Mouse (Mus musculus) MEL (cell line): ENCODE data around the gene Rspry1. TPM values are rescaled to one million over a fixed set of nuclear protein-coding genes. Genes with fewer than 3 reads are reported as not detected.

Experiments
- DNase-seq: peaks from one replicate; pipeline ENCODE4 v3.0.0; 2011; ENCODE audit warnings: low read depth, low spot score
- H3K27ac ChIP-seq: 2 replicates; pipeline ENCODE4 v1.5.1; 2012; ENCODE audit warnings: low read depth, mild to moderate bottlenecking, control low read depth, low read length, moderate library complexity; ENCODE audit not compliant: control insufficient read depth
- H3K27me3 ChIP-seq, 2 experiments: fragments of 150-350 bp in 1 of 2; sonication (generic) in 1 of 2; 2 replicates each; pipeline ENCODE4 v1.6.1; 2012; ENCODE audit warnings: low read length in 2 of 2, mild to moderate bottlenecking in 2 of 2, improper control_type of control experiment in 1 of 2, moderate library complexity in 1 of 2; ENCODE audit not compliant: insufficient read depth in 2 of 2, control insufficient read depth in 1 of 2
- H3K36me3 ChIP-seq, 2 experiments: 2 replicates each; pipeline ENCODE4 v1.6.1; 2012 to 2014; ENCODE audit warnings: low read length in 2 of 2, improper control_type of control experiment in 1 of 2, inconsistent platforms in 1 of 2, mild to moderate bottlenecking in 1 of 2; ENCODE audit not compliant: insufficient read depth in 2 of 2, control insufficient read depth in 1 of 2
- H3K4me1 ChIP-seq, 2 experiments: fragments of 150-350 bp in 1 of 2; sonication (generic) in 1 of 2; 2 replicates each; pipeline ENCODE4 v1.6.1; 2012; ENCODE audit warnings: low read length in 2 of 2, improper control_type of control experiment in 1 of 2, mild to moderate bottlenecking in 1 of 2; ENCODE audit not compliant: insufficient read depth in 2 of 2, control insufficient read depth in 1 of 2
- H3K4me3 ChIP-seq, 2 experiments: fragments of 150-350 bp in 1 of 2; sonication (generic) in 1 of 2; 2 replicates each; pipeline ENCODE4 v1.5.1; 2012; ENCODE audit warnings: low read depth in 2 of 2, low read length in 2 of 2, mild to moderate bottlenecking in 2 of 2, moderate library complexity in 2 of 2, control low read depth in 1 of 2, improper control_type of control experiment in 1 of 2; ENCODE audit not compliant: control insufficient read depth in 1 of 2, insufficient read depth in 1 of 2
- H3K79me2 ChIP-seq: 2 replicates; pipeline ENCODE4 v1.6.1; 2012; ENCODE audit warnings: mild to moderate bottlenecking, low read length, moderate library complexity; ENCODE audit not compliant: control insufficient read depth, poor library complexity, insufficient read depth
- H3K9ac ChIP-seq: 2 replicates; pipeline ENCODE4 v1.6.1; 2012; ENCODE audit warnings: low read depth, mild to moderate bottlenecking, control low read depth, low read length, moderate library complexity; ENCODE audit not compliant: control insufficient read depth, poor library complexity, severe bottlenecking
- H3K9me3 ChIP-seq: fragments of 150-350 bp; sonication (generic); replicated peaks from 2 replicates; pipeline ENCODE4 v1.6.1; 2012; ENCODE audit warnings: mild to moderate bottlenecking, low read length, improper control_type of control experiment, moderate library complexity; ENCODE audit not compliant: insufficient read depth
- BHLHE40 ChIP-seq: IDR thresholded peaks from 2 replicates; pipeline ENCODE4 v1.6.1; 2012; ENCODE audit warnings: low read depth, mild to moderate bottlenecking, inconsistent platforms, low read length, improper control_type of control experiment, borderline replicate concordance
- CHD1 ChIP-seq: IDR thresholded peaks from 2 replicates; pipeline ENCODE4 v1.6.1; 2012; ENCODE audit warnings: low read depth, mild to moderate bottlenecking, inconsistent platforms, low read length, improper control_type of control experiment
- CHD2 ChIP-seq: IDR thresholded peaks from 2 replicates; pipeline ENCODE4 v1.6.1; 2011; ENCODE audit warnings: low read length, improper control_type of control experiment
- CTCF ChIP-seq, 3 experiments: IDR thresholded peaks in 2 of 3; conservative IDR thresholded peaks in 1 of 3; 2 replicates each; pipeline ENCODE4 v1.5.1; 2011 to 2012; ENCODE audit warnings: low read length in 3 of 3, low read depth in 2 of 3, mild to moderate bottlenecking in 2 of 3, improper control_type of control experiment in 1 of 3, inconsistent platforms in 1 of 3, mixed read lengths in 1 of 3, moderate library complexity in 1 of 3; ENCODE audit not compliant: control insufficient read depth in 1 of 3, insufficient read depth in 1 of 3, poor library complexity in 1 of 3, severe bottlenecking in 1 of 3
- ELF1 ChIP-seq: IDR thresholded peaks from 2 replicates; pipeline ENCODE4 v1.6.1; 2014; ENCODE audit warnings: low read depth, mild to moderate bottlenecking, inconsistent platforms, low read length, improper control_type of control experiment, moderate library complexity
- ETS1 ChIP-seq: IDR thresholded peaks from 2 replicates; pipeline ENCODE4 v1.6.1; 2012; ENCODE audit warnings: low read depth, mild to moderate bottlenecking, inconsistent platforms, low read length, improper control_type of control experiment, moderate library complexity
- GABPA ChIP-seq: IDR thresholded peaks from 2 replicates; pipeline ENCODE4 v1.6.1; 2012; ENCODE audit warnings: low read depth, mild to moderate bottlenecking, inconsistent platforms, low read length, improper control_type of control experiment, moderate library complexity
- KAT2A ChIP-seq: conservative IDR thresholded peaks from 2 replicates; pipeline ENCODE4 v1.6.1; 2012; ENCODE audit warnings: low read depth, low read length, improper control_type of control experiment, inconsistent platforms
- MAZ ChIP-seq: IDR thresholded peaks from 2 replicates; pipeline ENCODE4 v1.6.1; 2012; ENCODE audit warnings: low read depth, mild to moderate bottlenecking, inconsistent platforms, low read length, improper control_type of control experiment
- MEF2A ChIP-seq: IDR thresholded peaks from 2 replicates; pipeline ENCODE4 v1.6.1; 2014; ENCODE audit warnings: low read depth, mild to moderate bottlenecking, inconsistent platforms, low read length, improper control_type of control experiment; ENCODE audit not compliant: poor library complexity, insufficient replicate concordance, severe bottlenecking; ENCODE audit errors: extremely low read depth
- MYB ChIP-seq: IDR thresholded peaks from 2 replicates; pipeline ENCODE4 v1.6.1; 2011; ENCODE audit warnings: mild to moderate bottlenecking, low read depth, low read length, improper control_type of control experiment
- MYC ChIP-seq: IDR thresholded peaks from 2 replicates; pipeline ENCODE4 v1.6.1; 2011; ENCODE audit warnings: low read depth, mild to moderate bottlenecking, low read length, improper control_type of control experiment, moderate library complexity
- NRF1 ChIP-seq: IDR thresholded peaks from 2 replicates; pipeline ENCODE4 v1.6.1; 2014; ENCODE audit warnings: low read depth, mild to moderate bottlenecking, inconsistent platforms, low read length, improper control_type of control experiment, moderate library complexity; ENCODE audit not compliant: poor library complexity, insufficient read depth, severe bottlenecking
- POLR2AphosphoS2 ChIP-seq: IDR thresholded peaks from 2 replicates; pipeline ENCODE4 v1.6.1; 2011; ENCODE audit warnings: low read length, improper control_type of control experiment
- POLR2AphosphoS5 ChIP-seq: IDR thresholded peaks from 2 replicates; pipeline ENCODE4 v1.6.1; 2012; ENCODE audit warnings: low read depth, borderline replicate concordance, mild to moderate bottlenecking, inconsistent platforms, low read length, moderate library complexity, mixed read lengths
- RCOR1 ChIP-seq: IDR thresholded peaks from 2 replicates; pipeline ENCODE4 v1.6.1; 2012; ENCODE audit warnings: low read depth, mild to moderate bottlenecking, inconsistent platforms, low read length, improper control_type of control experiment
- SIN3A ChIP-seq: IDR thresholded peaks from 2 replicates; pipeline ENCODE4 v1.6.1; 2012; ENCODE audit warnings: low read length, improper control_type of control experiment, inconsistent platforms
- TAL1 ChIP-seq: IDR thresholded peaks from 2 replicates; pipeline ENCODE4 v1.6.1; 2012; ENCODE audit warnings: mild to moderate bottlenecking, inconsistent platforms, low read length, moderate library complexity, mixed read lengths
- TBP ChIP-seq: IDR thresholded peaks from 2 replicates; pipeline ENCODE4 v1.8.0; 2011; ENCODE audit warnings: low read depth, low read length, improper control_type of control experiment
- USF2 ChIP-seq, 2 experiments: IDR thresholded peaks; 2 replicates each; pipeline ENCODE4 v1.6.1; 2011 to 2012; ENCODE audit warnings: improper control_type of control experiment in 2 of 2, low read length in 2 of 2, borderline replicate concordance in 1 of 2, inconsistent platforms in 1 of 2, low read depth in 1 of 2, mild to moderate bottlenecking in 1 of 2; ENCODE audit not compliant: insufficient read depth in 1 of 2
- ZC3H11A ChIP-seq: IDR thresholded peaks from 2 replicates; pipeline ENCODE4 v1.6.1; 2012; ENCODE audit warnings: low read depth, mild to moderate bottlenecking, inconsistent platforms, low read length, improper control_type of control experiment
- ZKSCAN1 ChIP-seq: IDR thresholded peaks from 2 replicates; pipeline ENCODE4 v1.6.1; 2012; ENCODE audit warnings: low read depth, mild to moderate bottlenecking, inconsistent platforms, low read length, improper control_type of control experiment, moderate library complexity
- ZNF384 ChIP-seq: IDR thresholded peaks from 2 replicates; pipeline ENCODE4 v1.6.1; 2012; ENCODE audit warnings: low read depth, mild to moderate bottlenecking, inconsistent platforms, low read length, improper control_type of control experiment
- polyA plus RNA-seq, 2 experiments: library from polyadenylated mRNA; stranded (reverse) in 1 of 2; unstranded in 1 of 2; fragments of >175 nt in 1 of 2; fragments of >200 nt in 1 of 2; gene quantifications; 2 replicates each; pipeline versions ENCODE4 v1.2.1 to v1.2.4; 2012; ENCODE audit warnings: low replicate concordance in 2 of 2, low read depth in 1 of 2; ENCODE audit not compliant: insufficient read length in 2 of 2, insufficient read depth in 1 of 2, missing spikeins in 1 of 2
- total RNA-seq: library from RNA; depleted of rRNA; stranded (reverse); fragments of 300-350 nt; gene quantifications from 2 replicates; pipeline ENCODE4 v1.2.3, GENCODE M21; 2012

The Rspry1 gene
- total and polyA plus RNA-seq, 3 experiments = 24.5 to 32.2 TPM; not detected in 1

DNA sequence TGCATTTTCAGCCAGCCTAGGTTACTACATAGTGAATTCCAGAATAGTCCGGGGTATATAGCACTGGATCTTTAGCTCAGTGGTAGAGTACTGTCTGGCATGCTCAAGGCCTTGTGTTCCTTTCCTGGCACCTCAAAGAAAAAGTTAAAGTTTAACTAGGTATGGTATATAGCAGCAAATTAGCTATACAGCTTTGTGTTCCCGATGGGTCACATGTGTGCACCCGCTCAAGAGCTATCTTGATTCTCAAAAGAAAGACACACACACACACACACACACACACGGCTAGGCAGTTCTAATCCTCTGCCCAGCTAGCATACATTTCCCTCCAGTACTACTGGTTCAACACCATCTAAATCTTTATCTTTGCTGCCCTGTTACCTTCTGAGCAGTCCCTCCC lies 58.7 kb downstream of the Rspry1 start:
- H3K9ac ChIP-seq = no peak overlapping the region
- no peaks in the 10 kb centered on the region for H3K9me3 ChIP-seq
- H3K79me2 ChIP-seq = no peaks in the 10 kb centered on the region
- H3K36me3 ChIP-seq = peaks cover 5 to 8% of the 10 kb centered on the region in 2 experiments
- no peak for DNase-seq
- H3K27me3 ChIP-seq = no peaks in the 10 kb centered on the region
- H3K27ac ChIP-seq = no peak overlapping the region
- H3K4me1 ChIP-seq = peaks cover 2% of the 10 kb centered on the region in 2 experiments; a peak in 2 of 4 replicates
- TF ChIP-seq USF2 (IDR thresholded peaks at IDR 0.05; ENCODE audit: borderline replicate concordance in 1 of 2, insufficient read depth in 1 of 2, low read depth in 1 of 2, low read length in 2 of 2) (no peak), GABPA (no peak), POLR2AphosphoS5 (no peak), MYC (no peak), NRF1 (no peak), KAT2A (no peak), MAZ (no peak)
- no peak overlapping the region for H3K4me3 ChIP-seq

GRCm38 (mm10) chr8:94664722-94665121 lies 63.0 kb downstream of the Rspry1 start:
- no peak overlapping the region for H3K9ac ChIP-seq
- H3K4me1 ChIP-seq = peaks cover 3 to 7% of the 10 kb centered on the region in 2 experiments; a peak in 3 of 4 replicates
- peaks cover 6% of the 10 kb centered on the region for H3K79me2 ChIP-seq
- TF ChIP-seq POLR2AphosphoS5 (no peak), ZKSCAN1 (no peak), NRF1 (no peak), ZC3H11A (no peak), TAL1 (no peak), CHD1 (no peak), ETS1 (no peak), KAT2A (no peak), MEF2A (no peak), CTCF (IDR thresholded peaks at IDR 0.05 in 2 of 3, conservative IDR thresholded peaks at IDR 0.05 in 1 of 3; ENCODE audit: control insufficient read depth in 1 of 3, insufficient read depth in 1 of 3, low read depth in 2 of 3, low read length in 3 of 3, poor library complexity in 1 of 3, severe bottlenecking in 1 of 3) (no peak), BHLHE40 (no peak), RCOR1 (no peak), ELF1 (no peak), POLR2AphosphoS2 (no peak), MYB (no peak), ZNF384 (no peak), CHD2 (no peak), SIN3A (no peak), TBP (no peak)
- peaks cover 0 to 15% of the 10 kb centered on the region in 2 experiments; a peak in 2 of 4 replicates for H3K36me3 ChIP-seq
- no peaks in the 10 kb centered on the region for H3K9me3 ChIP-seq
- H3K4me3 ChIP-seq = no peak overlapping the region
- no peak overlapping the region for H3K27ac ChIP-seq
- no peaks in the 10 kb centered on the region for H3K27me3 ChIP-seq
- DNase-seq = no peak
